Mouse (Mus musculus) testis, adult 2 months (tissue): ENCODE measurements at regions not wholly inside any gene's neighbourhood (a gene's known extent, or its start where the extent isn't known, plus 50 kb on each side); places are given as distances from the start of the nearest gene placed in this dataset.

ENCODE experiments used
- CTCF ChIP-seq: fragments of 200-500 bp; IDR thresholded peaks from 2 replicates; pipeline ENCODE4 v1.5.1; 2012; ENCODE audit warnings: low read depth, mild to moderate bottlenecking, inconsistent platforms, low read length, moderate library complexity; ENCODE audit not compliant: control insufficient read depth, insufficient read depth, insufficient replicate concordance
- POLR2A ChIP-seq: fragments of 200-500 bp; IDR thresholded peaks from 2 replicates; pipeline ENCODE4 v1.6.1; 2012; ENCODE audit warnings: low read depth, mild to moderate bottlenecking, inconsistent platforms, low read length, moderate library complexity; ENCODE audit not compliant: control insufficient read depth

DNA sequence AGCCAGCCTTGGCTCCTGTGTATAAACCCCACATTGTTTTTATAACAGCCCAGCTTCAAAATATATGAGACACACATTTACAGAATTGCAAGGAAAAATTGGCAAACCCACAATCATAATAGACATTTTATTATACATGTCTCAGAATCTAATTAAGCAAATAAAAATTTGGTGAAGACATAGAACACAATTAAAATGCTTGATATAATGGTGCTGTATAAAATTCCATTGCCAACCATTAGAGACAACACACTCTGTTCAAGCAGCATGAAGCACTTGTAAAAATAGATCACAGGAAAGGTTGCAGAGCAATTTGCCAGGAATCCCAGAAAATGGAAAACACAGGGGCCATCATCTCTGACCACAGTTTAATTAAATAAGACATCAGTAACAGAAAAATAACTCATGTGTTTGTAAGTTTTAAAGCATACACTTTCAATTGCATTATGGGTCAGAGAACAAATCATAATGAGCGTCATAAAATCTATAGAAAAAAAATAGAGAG is 229.2 kb downstream of the Pdcd6ip start:
- no peak for TF ChIP-seq CTCF
- no peak for TF ChIP-seq POLR2A
